Mouse (Mus musculus) heart, postnatal 14 days (tissue): ENCODE data around the gene Iqca. TPM values are rescaled to one million over a fixed set of nuclear protein-coding genes. Genes with fewer than 3 reads are reported as not detected.
A peak's percentile ranks its signal among the peaks of the same experiment; 100 is the strongest.

ENCODE experiments used
- DNase-seq, 2 experiments: peaks; one replicate each; pipeline ENCODE4 v3.0.0; 2021 to 2022
- intact Hi-C: fragments of 180-260 bp; cut with DNase I; formaldehyde crosslinking; loops from one replicate; pipeline ENCODE4 v1.15.1; 2025
- total RNA-seq, 2 experiments: library from RNA; stranded (reverse); gene quantifications; 2 replicates each; pipeline ENCODE4 v1.2.3; 2021

The Iqca gene
- total RNA-seq, 2 experiments from 2014 or later = 0.36 TPM; not detected in 1

DNA sequence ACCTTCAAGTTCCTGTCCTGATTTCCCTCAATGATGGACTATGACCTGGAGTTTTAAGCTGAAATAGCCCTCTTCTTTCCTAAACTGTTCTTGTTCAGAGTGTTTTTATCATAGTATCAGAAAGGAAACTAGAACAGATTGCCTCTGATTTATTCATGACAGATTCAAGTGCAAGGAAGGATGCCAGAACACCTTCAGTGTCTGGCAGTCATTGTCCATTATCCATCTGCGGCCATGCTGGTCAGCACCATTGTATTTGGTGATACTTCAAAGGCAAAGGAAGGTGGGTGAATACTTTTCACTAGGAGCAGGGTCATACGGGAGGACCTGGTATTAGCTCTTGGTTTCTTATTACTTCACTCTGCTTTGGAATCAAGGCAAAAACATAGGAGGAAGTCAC, 76.9 kb downstream of the Iqca start:
- intact Hi-C loops = no loop called here

DNA sequence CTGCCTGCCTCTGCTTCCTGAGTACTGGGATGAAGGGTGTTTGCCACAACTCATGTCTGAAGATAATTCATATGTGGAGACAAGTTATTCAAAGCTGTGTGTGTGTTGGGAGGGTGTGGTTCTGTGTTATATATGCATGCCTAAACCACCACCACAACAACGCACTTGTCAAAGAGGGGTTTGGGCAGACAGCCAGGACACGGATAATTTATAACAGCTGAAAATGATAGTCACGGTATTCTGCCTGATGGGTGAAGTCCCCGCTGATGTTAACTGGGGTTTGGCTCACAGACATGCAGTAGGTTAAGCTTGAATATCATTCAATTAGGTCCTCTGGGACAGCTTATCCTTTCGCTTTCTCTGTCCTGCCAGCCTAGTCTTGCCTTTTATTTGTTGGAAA, 78.4 kb downstream of the Iqca start:
- no peak for DNase-seq
- intact Hi-C loops = no loop called here

More for the DNA sequence above, 76.9 kb downstream of the Iqca start:
- DNase-seq = no peak

DNA sequence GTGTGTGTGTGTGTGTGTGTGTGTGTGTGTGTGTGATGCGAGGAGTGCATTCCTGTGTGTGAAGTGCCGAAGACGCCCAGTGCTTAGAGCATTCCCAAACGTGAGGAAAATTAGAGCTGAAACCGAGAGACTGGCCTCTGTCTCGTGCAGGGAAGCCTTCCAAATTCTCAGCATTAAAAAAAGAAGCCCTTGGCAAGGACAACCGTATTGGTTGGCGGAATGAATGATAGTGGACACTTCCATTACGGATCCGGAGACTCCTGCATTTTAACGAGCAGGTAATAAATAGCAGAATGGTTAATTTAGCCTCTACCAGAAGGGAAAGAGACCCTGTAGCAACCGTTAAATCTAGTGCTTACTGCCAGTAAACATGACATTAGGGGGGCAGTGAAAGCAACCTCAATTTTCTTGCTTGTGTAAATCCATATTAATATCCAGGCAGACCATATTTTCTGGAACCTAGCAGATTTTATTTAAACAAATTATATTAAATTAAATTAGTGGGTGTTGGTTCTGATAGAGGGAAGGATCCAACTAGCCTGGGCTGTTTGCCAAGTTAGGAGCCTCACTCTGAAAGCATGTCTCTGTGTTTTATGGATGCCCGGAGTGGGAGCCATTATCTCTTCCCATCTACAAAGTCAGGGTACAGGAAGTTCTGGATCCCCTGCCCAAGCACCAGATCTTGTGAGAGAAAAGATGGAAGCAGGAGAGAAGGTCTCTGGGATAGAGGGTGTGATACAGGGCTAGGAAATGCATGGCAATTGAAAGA, 81.2 kb downstream of the Iqca start:
- DNase-seq = peak in 1 of 2 experiments; percentile 22
- intact Hi-C loops = no loop called here

DNA sequence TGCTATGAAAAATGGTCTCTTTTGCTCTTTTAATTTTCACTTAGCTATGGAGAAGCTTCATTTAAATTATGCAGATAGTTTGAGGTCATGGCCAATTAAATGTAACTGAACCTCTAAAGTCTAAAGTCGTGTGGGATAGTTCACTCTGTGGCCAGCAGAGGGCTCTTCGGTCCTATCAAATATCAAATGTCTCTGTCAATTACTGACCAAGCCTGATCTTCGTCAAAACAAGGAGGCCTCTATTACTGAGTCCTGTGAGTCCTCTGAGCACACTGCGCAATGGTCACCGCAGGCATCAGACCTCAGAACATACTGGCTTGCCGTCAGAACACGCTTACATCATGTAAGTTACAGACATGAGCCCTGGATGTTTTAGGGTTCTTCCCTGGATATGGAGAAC, 92.6 kb downstream of the Iqca start:
- intact Hi-C loops = loop anchor here (1.0 to 10.0 kb wide), 5 partner anchors 142 to 894 kb away; partner anchors contain the start of genes Ackr3 and Prlh
- DNase-seq = peak; percentile 65 to 74

DNA sequence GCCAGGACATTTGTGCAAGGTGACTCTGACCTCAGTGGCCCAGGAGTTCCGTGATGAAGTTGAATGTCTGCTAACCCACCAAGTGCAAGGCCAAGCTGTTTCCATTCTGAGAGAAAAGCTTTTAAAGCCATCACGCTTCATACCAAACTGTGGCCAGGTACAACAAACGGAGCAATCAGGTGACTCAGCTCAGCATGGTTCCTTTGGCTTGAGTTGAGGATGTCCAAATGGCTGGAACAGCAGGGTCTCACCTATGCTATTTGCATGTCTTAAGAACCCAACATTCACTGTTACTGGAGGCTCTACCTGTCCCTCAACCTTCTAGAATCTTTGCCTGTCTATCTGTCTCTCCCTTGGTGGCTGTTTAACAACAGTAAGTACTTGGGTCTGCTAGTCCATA, 93.1 kb downstream of the Iqca start:
- DNase-seq = no peak
- intact Hi-C loops = loop anchor here (1.0 to 10.0 kb wide), 5 partner anchors 143 to 895 kb away; partner anchors contain the start of genes Ackr3 and Prlh

DNA sequence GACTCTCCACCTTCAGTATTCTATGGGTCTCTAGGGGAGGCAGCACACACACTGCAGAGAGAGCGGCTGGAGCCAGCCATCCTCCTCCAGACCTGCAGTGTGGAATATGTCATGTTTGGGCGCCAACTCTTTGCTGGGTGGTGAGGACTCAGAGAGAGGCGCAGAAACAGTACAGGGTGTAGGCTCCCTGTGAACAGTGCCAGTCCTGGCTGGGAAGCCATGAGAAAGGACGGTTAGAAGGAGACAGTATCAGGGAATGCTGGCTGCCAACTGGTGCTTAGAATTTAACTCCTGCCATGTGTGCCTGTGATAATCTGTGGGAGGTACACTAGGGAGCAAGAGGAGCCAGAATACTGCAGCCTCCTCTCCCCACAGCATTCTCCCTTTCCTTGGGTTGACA, 98.2 kb downstream of the Iqca start:
- no peak for DNase-seq
- intact Hi-C loops = loop anchor here (10.0 kb wide), 1 partner anchor 440 kb away; no protein-coding TSS in a partner anchor

DNA sequence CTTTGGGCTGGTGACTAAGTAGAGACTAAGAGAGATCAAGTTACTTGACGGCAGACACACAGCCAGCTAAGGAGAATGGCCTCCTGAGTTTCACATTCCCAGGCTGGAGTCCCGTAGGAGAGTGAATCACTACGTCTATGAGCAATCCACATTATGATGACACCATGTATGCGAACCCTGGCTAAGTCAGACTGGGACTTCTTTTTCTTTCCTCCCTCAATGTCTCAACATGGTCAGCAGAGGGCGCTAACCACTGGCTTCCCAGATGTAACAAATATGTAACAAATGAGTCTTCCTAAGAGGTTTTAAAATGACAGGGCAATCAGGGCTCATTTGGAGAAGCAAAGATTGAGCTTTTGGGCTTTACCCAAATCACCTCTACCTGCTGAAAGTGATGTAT, 101.9 kb downstream of the Iqca start:
- intact Hi-C loops = loop anchor here (10.0 kb wide), 1 partner anchor 443 kb away; no protein-coding TSS in a partner anchor
- peak; percentile 44 to 64 for DNase-seq

DNA sequence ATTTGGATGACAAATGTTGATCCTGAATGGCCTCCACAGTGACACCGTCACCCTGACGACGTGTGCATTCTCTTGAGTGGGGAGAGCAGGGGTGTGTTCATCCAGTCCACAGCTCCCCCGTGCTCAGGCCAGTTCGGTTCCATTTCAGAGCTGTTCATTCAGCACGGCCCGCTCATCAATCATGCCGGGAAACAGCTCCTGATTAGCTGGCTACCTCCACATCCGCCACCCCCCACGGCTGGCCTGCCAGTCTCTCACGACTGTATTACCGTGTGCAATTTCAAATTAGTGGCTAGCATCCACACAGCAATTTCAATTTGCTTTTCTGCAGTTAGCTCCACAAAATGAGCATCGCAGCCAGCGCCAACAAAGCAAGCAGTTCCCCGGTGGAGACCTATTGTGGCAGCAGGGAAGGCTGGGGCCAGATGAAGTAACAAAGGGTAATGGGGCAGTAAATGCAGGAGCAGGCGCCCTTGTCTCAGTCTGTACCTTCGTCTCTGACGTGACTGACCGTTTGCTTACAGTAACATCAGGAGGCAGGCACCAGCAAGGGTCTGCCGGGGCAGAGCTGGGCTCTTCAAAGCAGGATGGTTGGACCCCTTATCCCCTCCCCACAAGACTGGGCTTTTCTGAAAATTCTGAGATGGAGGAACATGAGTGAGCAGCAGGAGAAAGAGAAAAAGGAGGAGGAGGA, 103.0 kb downstream of the Iqca start:
- intact Hi-C loops = loop anchor here (10.0 kb wide), 1 partner anchor 445 kb away; no protein-coding TSS in a partner anchor

DNA sequence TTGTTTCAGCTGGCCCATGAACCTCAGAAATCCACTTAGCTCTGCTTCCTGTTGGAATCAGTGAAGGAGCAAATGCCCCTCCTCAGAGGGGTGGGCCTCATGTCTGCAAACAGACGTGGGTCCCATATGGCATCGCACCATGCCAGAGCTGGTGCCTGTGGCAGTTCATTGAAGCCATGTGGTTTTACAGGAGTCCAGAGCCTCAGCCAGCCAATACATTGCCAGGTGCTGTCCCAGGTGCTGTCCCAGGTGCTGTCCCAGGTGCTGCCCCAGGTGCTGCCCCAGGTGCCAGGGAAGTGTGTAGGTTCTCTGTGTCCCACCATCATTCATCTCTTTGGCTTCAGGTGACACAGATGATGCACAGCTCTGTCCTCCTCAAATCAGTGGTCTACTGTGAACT, 124.9 kb downstream of the Iqca start:
- DNase-seq = no peak
- intact Hi-C loops = no loop called here

More for the DNA sequence above, 103.0 kb downstream of the Iqca start:
- no peak for DNase-seq

DNA sequence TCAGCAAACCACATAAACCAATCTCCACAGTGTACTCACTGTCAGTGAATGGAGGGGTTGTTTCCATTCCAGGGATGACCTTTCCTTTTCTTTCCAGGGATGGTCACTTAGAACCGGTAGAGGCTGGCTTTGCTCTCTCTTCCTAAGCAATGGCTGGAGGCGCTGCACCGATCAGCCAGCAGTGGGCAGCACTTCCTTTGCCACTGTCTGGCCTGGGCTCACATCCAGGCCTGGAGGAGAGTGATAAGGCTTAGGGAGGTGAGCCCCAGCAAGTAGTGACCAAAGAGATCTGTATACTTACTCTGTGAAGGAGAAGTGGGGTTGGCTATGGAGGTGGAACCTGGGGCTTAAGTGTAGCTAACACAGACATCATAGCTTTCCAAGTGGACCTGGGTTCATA, 126.3 kb downstream of the Iqca start:
- intact Hi-C loops = no loop called here
- DNase-seq = peak; percentile 59 to 76

DNA sequence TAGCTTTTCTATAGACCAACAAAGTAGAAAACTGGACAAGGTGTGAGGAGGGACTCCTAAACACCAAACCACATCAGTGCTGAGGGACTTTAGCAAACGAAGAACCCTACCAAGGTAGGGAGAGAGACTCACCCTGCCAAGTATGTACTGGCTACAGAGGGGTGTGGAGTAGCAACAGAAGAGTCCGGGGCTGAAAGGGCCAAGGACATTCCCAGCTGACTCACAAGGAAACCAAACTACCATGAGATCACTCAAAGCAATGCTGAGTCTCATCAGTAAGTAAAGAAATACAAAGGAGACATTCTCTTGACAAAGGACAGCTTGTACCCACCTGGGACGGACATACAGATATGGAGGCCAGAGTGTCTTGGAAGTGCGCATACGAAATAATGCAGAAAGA, 132.9 kb downstream of the Iqca start:
- no peak for DNase-seq
- intact Hi-C loops = no loop called here

DNA sequence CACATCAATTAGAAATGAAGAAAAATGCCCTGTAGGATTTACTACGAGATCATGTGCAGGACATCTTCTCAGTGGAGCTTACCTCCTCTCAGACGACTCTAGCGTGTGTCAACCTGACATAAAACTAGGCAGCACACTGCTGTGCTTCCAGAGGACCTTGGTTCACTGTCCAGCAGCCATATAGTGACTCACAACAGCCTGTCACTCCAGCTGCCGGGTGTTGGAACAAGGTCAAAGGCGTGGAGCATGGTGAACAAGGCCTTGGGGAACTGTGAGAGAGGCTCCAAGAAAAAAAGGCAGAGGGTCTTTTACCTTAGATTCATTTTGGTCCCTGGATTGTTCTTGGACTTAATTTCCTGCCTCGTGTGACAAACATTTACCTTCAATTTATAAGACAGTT, 135.1 kb downstream of the Iqca start:
- intact Hi-C loops = no loop called here
- DNase-seq = peak in 1 of 2 experiments; percentile 44

DNA sequence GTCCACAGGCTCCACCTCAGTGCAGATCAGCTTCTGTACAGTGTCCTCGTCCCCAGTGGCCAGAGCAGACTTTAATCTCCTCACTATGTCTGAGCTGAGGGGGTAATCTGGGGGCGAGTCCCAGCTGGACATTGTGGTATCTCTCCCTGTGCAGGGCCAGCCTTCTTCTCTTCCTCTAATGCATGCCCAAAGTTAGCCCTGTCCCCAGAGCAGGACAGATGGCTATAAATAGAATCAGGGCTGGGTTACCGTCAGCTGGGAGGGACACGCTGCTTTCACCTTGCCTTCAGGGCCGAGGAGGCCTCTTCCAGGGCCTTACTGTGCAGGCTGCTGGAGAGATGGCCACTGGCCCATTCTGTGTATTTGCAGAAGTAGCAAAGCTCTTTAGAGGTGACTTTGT, 138.8 kb downstream of the Iqca start, which contains the start of gene Asb18:
TSS of gene Asb18 (minus strand) at position 221 of the 400 bp plus-strand sequence.
- intact Hi-C loops = no loop called here
- peak in 1 of 2 experiments; percentile 9 for DNase-seq

DNA sequence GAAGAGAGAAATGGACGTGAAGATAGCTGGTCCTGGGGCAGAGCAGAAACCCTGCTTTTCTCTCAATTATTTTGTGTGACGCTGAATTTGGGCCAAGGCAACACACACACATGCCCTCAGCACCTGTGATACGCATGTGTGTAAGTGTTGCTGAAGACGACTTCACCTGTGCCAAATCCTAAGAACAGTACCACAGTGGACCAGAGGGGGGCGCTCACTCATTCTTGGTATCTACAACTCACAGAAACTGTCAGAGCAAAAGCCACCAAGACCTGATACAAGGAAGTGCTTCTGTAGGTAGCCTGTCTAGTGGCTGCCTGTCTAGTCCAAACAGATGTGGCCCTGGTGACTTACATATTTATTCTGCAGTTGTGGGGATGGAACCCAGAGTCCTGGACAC, 139.9 kb downstream of the Iqca start:
- intact Hi-C loops = no loop called here
- DNase-seq = no peak

DNA sequence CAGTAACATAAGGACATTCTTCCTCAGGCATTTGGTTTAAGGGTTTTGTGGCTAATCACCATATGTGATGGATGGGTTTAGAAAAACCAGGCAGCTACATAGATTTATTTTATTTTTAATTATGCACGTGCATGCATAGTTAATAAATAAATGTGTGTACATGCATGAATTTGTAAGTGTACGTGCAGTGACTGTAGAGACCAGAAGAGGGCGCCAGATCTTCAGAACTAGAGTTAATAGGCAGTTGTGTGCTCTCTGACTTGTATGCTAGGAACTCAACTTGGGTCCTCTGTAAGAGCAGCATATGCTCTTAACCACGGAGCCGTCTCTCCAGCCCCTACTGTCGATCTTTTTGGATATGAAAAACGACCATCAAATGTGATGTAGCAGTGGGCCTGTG, 140.4 kb downstream of the Iqca start:
- no peak for DNase-seq

DNA sequence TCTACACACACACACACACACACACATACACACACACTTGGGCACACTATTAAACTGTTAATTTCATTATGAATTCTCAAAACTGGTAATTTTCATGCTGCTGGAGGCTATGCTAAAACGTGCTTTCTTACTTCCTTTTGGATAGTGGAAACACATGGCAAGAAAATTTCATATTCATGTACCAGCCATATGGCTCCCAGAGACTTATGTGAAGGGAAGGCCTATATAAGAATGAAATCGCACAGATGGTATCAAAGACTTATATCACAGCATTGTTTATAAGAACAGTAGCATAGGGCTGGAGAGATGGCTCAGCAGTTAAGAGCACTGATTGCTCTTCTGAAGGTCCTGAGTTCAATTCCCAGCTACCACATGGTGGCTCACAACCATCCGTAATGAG, 141.0 kb downstream of the Iqca start:
- DNase-seq = no peak
- intact Hi-C loops = no loop called here

More for the DNA sequence above, 140.4 kb downstream of the Iqca start:
- intact Hi-C loops = no loop called here

DNA sequence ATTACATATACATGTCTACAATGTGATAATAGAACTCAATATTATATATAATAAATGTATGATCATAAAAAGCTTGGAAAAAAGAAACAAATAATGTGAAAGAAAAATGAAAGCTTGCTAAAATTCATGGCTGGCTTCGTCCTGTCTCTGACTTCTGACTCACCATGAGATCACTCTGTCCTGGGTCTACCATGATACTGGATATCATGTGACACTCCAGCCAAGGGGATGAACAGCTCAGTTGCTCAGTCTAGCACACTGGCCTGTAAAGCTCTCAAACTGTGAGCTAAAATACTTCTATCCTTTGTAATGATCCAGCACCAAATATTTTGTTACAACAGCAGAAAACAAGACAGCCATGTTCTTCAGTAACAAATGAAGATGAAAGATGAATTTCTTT, 143.1 kb downstream of the Iqca start:
- no peak for DNase-seq
- intact Hi-C loops = no loop called here

DNA sequence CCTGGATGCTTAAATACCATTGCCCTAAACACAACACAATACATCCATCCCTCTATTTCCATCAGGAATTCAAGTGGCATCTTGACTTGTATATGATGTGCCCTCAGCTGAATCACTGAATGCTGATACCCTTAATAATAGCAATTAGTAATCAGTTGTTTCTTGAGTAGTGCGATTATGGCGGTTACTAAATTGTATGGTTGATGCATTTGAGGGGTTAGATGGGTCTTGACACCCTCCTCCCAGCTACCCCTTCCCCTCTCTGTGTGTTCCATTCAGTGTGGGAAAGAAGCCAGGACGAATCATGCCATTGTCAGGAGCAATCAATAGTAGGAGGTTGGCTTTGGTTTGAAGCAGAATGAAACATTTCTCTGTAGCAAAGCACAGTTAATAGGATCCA, 144.0 kb downstream of the Iqca start:
- DNase-seq = no peak
- intact Hi-C loops = no loop called here

DNA sequence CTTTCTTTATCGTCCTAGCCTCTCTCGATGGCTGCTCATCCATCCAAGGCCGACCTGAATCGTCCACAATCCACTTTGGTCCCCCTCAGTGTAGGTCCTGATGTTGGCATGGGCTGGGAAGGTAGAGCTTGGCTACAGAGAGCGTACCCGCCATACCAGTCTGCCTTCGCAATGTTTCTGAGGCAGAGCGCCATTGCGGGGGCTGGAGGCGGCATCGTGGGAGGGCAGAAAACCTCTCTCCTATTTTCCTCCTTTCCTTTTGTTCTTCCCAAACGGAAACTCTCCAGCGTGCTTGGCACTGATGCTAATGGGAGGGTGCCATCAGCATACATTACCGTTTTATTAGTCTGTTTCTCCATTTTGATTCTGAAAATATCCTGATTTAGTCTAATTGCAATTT, 146.5 kb downstream of the Iqca start:
- intact Hi-C loops = no loop called here

DNA sequence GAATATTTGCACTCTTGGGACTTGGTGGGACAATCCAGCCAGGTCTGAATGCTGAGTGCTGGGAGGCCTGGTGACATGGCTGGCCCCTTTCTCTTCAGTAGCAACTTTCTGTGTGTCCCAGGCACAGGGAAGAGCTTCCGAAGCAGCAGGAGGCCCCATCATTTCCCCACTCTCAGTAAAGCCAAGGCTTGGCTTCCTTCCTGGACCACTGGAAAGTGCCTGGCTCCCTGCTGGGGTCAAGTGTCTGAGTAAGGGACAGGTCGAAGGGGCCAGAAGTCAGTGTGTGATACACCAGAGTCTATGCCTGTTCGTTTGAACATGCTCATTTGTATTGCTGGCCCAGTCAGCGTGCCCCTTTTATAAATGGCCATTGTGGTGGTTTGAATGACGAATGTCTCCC, 152.2 kb downstream of the Iqca start:
- intact Hi-C loops = no loop called here
- no peak for DNase-seq

More for the DNA sequence above, 146.5 kb downstream of the Iqca start:
- DNase-seq = no peak

DNA sequence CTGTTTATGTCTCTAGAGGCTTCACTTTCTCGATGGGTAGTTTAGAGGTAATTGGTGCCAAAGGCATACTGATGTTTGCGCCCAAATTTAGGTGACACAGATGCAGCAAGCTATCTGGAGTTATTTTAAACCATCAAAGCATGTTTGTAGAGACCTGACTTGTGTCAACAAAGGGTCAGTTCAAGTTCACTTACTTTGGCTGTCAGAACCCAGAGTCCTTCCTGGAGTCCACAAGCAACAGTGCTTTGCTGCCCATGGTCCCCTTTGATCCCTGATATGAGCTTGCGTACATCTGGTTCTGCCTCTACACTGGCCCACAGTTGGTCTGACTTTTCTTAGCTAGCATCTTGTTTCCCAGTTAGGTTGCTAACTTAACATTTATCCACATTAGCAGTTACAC, 153.3 kb downstream of the Iqca start:
- DNase-seq = peak in 1 of 2 experiments; percentile 12
- intact Hi-C loops = no loop called here
